Mouse (Mus musculus) forebrain, postnatal 0 days (tissue): ENCODE data around the gene Card9. TPM values are rescaled to one million over a fixed set of nuclear protein-coding genes. Genes with fewer than 3 reads are reported as not detected.

Experiments used
- ATAC-seq: fragments of 200-750 bp; cut with Nextera tagmentation; 2 replicates; pipeline ENCODE4 v1.8.0; 2017; ENCODE audit warnings: mild to moderate bottlenecking, moderate library complexity
- DNase-seq: peaks from one replicate; pipeline ENCODE4 v3.0.0-alpha.2; 2015
- H3K27ac ChIP-seq: fragments of 300-500 bp; sonication (generic); 2 replicates; pipeline ENCODE4 v1.5.1; 2014; ENCODE audit warnings: low read depth, mild to moderate bottlenecking, antibody characterized with exemption, low read length, moderate library complexity, mixed read lengths
- H3K27me3 ChIP-seq: fragments of 300-500 bp; sonication (generic); 2 replicates; pipeline ENCODE4 v1.6.1; 2014; ENCODE audit warnings: mild to moderate bottlenecking, low read length, mixed read lengths; ENCODE audit not compliant: insufficient read depth
- H3K36me3 ChIP-seq: fragments of 300-500 bp; sonication (generic); 2 replicates; pipeline ENCODE4 v1.6.1; 2014; ENCODE audit warnings: mild to moderate bottlenecking, moderate library complexity; ENCODE audit not compliant: insufficient read depth
- H3K4me1 ChIP-seq: fragments of 300-500 bp; sonication (generic); 2 replicates; pipeline ENCODE4 v1.6.1; 2014; ENCODE audit warnings: antibody characterized with exemption; ENCODE audit not compliant: insufficient read depth
- H3K4me2 ChIP-seq: fragments of 300-500 bp; sonication (generic); 2 replicates; pipeline ENCODE4 v1.6.1; 2014; ENCODE audit warnings: low read depth, mild to moderate bottlenecking, moderate library complexity
- H3K4me3 ChIP-seq: fragments of 300-500 bp; sonication (generic); 2 replicates; pipeline ENCODE4 v1.5.1; 2014; ENCODE audit warnings: low read depth, low read length, mixed read lengths
- H3K9ac ChIP-seq: fragments of 300-500 bp; sonication (generic); 2 replicates; pipeline ENCODE4 v1.6.1; 2014; ENCODE audit warnings: mild to moderate bottlenecking
- H3K9me3 ChIP-seq: fragments of 300-500 bp; sonication (generic); 2 replicates; pipeline ENCODE4 v1.6.1; 2016; ENCODE audit warnings: low read length
- CTCF ChIP-seq: sonication (generic); IDR thresholded peaks from 2 replicates; pipeline ENCODE4 v1.5.1; 2016; ENCODE audit warnings: antibody characterized with exemption, control low read depth, low read depth
- WGBS: fragments of 180-500 bp; shearing (Covaris S2); extraction: QIAGEN DNeasy Blood & Tissue Kit; methylation state at CpG from one replicate; pipeline ENCODE4 v1.1.7; 2014; 5-methylcytosine and 5-hydroxymethylcytosine counted together
- polyA plus RNA-seq: library from polyadenylated mRNA; unstranded; fragments of >200 nt; fragmentation: Nextera tagmentation; extraction: Ambion mirVana; gene quantifications from 2 replicates; pipeline ENCODE4 v1.2.1, GENCODE M21; 2015
- total RNA-seq: library from RNA; depleted of rRNA; stranded (reverse); fragments of >200 nt; gene quantifications from 2 replicates; pipeline ENCODE4 v1.2.3, GENCODE M21; 2014

Card9 gene
- total and polyA plus RNA-seq, 2 experiments from 2014 or later, result 1.8 to 4.0 TPM

DNA sequence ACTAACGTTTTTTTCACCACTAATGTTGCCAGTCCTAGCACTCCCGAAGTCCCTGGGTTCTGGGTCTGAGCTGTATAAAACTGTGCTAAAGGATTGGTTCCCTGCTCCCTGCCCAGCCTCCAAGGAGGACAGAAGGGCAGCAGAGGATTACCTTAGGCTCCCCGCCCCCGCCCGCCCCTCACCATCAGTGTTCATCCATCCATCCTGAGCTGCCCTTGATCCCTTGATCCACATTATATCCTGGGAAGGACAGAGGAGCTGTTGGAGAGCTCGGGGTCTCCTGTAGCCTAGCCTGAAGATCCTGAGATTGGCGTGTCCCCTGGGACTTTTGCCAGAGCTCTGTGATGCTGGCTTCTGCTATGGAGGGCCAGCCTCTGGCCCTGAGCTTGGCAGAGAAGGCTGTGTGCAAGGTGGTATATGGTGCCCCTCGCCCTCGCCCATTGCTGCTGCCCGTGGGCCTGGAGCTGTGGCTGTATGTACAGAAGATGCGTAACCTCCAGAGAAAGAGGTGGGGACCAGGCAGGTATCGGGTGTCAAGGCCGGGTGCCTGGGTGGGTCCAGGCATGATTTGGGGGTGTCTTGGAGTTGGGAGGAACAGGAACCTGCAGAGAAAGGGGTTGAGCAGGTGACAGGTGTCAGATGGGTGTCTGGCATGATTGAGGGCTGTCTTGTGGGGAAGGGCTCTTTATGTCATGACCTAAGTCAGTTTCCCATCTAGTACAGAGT, 41.0 kb downstream of the Card9 start:
- 85% methylated on average over 13 of the region's 13 CpGs for WGBS
- DNase-seq (no peak), ATAC-seq (no peak)
- Histone ChIP-seq H3K4me1 (peaks cover 27% of the 10 kb centered on the region), H3K27ac (no peak overlapping the region), H3K27me3 (no peaks in the 10 kb centered on the region), H3K9ac (0 out of 2 replicates have a peak overlapping the region, but pooled peaks have one; percentile 18), H3K4me3 (no peak overlapping the region), H3K9me3 (no peaks in the 10 kb centered on the region), H3K4me2 (no peak overlapping the region), H3K36me3 (peaks cover 26% of the 10 kb centered on the region)
- TF ChIP-seq CTCF, result no peak

DNA sequence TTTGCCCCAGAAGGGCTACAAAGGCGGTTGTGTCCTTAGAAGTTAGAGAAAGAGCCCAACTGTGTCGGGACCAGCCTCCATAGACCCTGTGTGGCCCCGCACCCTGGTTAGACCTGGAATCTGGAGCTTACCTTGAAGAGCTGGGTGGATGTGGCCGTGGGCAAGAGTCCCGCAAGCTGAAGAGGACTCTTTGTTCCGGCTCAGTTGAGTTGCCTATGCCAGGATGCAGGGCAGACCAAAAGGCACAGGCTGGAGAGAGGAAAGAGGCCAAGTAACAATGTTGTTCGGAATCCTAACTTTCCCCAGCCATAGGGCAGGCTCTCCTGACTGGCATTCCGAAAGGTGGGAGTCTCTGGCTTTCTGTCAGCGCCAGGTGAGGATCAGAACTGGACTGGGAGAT, 41.6 kb downstream of the Card9 start:
- Histone ChIP-seq H3K4me1 (peaks cover 28% of the 10 kb centered on the region), H3K9ac (no peak overlapping the region), H3K4me2 (no peak overlapping the region), H3K27ac (no peak overlapping the region), H3K4me3 (no peak overlapping the region), H3K36me3 (peaks cover 21% of the 10 kb centered on the region), H3K27me3 (no peaks in the 10 kb centered on the region), H3K9me3 (no peaks in the 10 kb centered on the region)
- DNase-seq, result no peak
- no peak for ATAC-seq
- WGBS, result 84% methylated on average over 9 of the region's 9 CpGs
- TF ChIP-seq CTCF, result no peak

DNA sequence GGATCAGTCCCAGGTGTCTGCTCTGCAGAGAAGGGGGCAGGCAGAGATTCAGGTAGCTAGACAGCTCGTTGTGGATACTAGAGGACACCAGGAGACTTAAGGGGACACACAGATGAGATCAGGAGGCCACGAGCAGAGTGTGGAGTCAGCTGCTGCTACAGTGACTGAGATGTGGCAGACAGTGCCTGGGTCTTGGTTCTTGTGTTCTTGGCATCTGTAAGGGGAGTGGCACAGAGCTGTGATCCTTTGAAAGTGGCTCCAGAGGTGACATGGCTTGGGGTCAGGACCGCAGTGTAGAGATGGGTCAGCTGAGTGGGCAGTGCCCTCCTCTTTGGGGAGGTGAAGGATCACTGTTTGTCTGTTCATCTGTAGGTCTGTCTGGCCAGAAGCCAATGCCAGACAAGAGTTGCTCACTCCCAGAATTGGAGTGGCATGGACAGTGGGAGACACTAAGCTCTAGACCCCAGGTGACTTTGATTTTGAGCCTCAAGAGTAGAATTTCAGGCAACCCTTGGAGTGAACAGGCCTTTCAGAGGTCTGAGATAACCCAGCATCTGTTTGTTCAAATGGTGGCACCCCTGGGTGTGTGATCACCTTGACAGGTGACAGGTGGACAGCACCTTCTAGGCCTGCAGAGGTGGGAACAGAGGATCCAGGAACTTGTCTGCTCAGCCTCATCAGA, 42.6 kb downstream of the Card9 start:
- no peak overlapping the region for H3K4me3 ChIP-seq
- H3K36me3 ChIP-seq, result peaks cover 11% of the 10 kb centered on the region
- TF ChIP-seq CTCF, result no peak
- no peak overlapping the region for H3K27ac ChIP-seq
- peak overlapping the region; percentile 98; the same call in 1 of the 2 replicates for H3K9ac ChIP-seq
- no peaks in the 10 kb centered on the region for H3K9me3 ChIP-seq
- 82% methylated on average over 3 of the region's 3 CpGs for WGBS
- peaks cover 28% of the 10 kb centered on the region for H3K4me1 ChIP-seq
- ATAC-seq (no peak), DNase-seq (no peak)
- H3K4me2 ChIP-seq, result peak overlapping the region; percentile 83
- H3K27me3 ChIP-seq, result no peaks in the 10 kb centered on the region

DNA sequence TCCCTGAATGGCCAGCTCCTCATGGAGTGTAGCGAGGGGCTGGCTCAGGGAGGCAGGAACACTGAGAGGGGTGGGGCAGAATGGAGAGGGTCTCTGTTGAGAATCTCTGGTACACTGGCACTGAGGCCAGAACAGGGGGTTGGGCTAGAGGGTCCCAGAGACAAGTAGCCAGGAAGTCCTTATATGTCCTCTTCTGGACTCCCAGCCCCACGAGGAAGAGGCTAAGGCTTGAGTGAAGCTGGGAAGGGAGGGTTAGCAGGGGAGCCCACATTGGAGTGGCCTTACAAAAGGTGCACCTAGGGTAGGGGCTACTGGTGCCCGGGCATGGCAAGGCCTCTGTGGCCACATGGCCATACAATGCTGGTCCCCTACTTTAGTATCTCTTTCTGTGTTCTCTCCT, 43.3 kb downstream of the Card9 start:
- DNase-seq (no peak), ATAC-seq (no peak)
- peaks cover 3% of the 10 kb centered on the region; the same call in 1 of the 2 replicates for H3K36me3 ChIP-seq
- no peak for TF ChIP-seq CTCF
- peak overlapping the region; percentile 83 for H3K4me2 ChIP-seq
- no peaks in the 10 kb centered on the region for H3K9me3 ChIP-seq
- H3K4me3 ChIP-seq, result peak overlapping the region; percentile 89; the same call in 1 of the 2 replicates
- H3K27ac ChIP-seq, result 0 out of 2 replicates have a peak overlapping the region, but pooled peaks have one; percentile 96
- H3K4me1 ChIP-seq, result peaks cover 28% of the 10 kb centered on the region
- 61% methylated on average over 3 of the region's 3 CpGs for WGBS
- no peaks in the 10 kb centered on the region for H3K27me3 ChIP-seq
- H3K9ac ChIP-seq, result peak overlapping the region; percentile 98

DNA sequence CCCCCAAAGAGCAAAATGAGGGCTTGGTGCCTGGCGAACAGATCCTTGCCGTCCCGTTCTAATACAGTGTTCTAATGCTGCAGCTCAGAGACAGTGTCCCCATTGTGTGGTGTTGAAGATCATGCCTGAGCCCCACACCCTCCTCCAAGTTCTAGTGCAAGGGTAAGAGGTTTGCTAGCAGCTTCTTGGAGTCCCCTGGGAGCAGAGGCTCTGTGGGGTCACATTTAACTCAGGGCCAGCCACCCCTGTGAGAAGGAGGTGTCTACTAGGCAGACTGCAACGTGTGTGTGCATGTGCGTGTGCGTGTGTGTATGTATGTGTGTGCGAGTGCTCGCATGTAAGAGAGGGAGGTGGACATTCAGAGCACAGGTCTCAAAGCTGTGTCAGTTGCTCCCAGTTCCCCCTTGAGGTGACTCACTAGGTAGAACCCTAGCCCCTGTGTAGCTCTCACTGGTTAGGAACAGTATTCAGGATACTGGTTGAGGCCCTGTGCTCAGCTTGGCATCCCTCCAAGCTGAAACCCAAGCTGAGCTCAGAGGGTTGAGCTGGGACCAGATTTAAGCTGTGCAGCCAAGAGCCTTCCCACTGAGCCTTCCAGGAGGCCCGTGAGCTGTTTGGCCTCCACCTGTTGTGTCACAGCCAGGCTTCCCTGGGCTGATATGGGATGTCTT, 44.0 kb downstream of the Card9 start:
- peak overlapping the region; percentile 98 for H3K9ac ChIP-seq
- peak overlapping the region; percentile 83 for H3K4me2 ChIP-seq
- TF ChIP-seq CTCF, result no peak
- H3K27ac ChIP-seq, result peak overlapping the region; percentile 96
- no peaks in the 10 kb centered on the region for H3K36me3 ChIP-seq
- peak overlapping the region; percentile 89 for H3K4me3 ChIP-seq
- peaks cover 28% of the 10 kb centered on the region for H3K4me1 ChIP-seq
- no peaks in the 10 kb centered on the region for H3K9me3 ChIP-seq
- ATAC-seq (no peak), DNase-seq (peak; percentile 63)
- WGBS, result 28% methylated on average over 9 of the region's 9 CpGs
- no peaks in the 10 kb centered on the region for H3K27me3 ChIP-seq

DNA sequence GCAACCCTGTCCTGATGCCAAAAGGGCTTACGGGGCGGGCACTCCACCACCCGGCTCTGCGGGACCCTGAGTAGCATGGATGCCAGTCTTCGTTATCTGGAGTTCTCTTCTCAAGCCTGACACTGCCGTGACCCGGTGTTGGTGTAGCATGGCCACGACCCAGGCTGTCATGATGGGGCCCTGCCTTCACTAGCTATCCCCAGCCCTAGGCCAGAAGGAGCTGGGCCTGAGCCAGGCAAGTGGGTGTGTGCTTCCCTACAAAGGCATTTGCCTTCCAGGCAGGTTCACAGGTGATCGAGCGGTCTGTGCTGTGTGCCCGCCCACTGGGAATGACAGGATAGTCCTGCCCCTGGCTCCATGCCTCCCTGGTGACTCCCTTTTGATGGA, 44.8 kb downstream of the Card9 start:
- peak overlapping the region; percentile 98 for H3K9ac ChIP-seq
- no peaks in the 10 kb centered on the region for H3K27me3 ChIP-seq
- ATAC-seq, result no peak; the same call in 1 of the 2 replicates
- no peak for TF ChIP-seq CTCF
- DNase-seq, result no peak
- peak overlapping the region; percentile 83 for H3K4me2 ChIP-seq
- H3K36me3 ChIP-seq, result no peaks in the 10 kb centered on the region
- peak overlapping the region; percentile 96 for H3K27ac ChIP-seq
- peak overlapping the region; percentile 89 for H3K4me3 ChIP-seq
- H3K4me1 ChIP-seq, result peaks cover 28% of the 10 kb centered on the region
- H3K9me3 ChIP-seq, result no peaks in the 10 kb centered on the region
- under 1% methylated on average over 11 of the region's 11 CpGs for WGBS
